Mouse (Mus musculus) lung, postnatal 0 days (tissue): Measurements from ENCODE around the gene Asap3.

ENCODE experiments used
- CTCF ChIP-seq: IDR thresholded peaks from 2 replicates; pipeline ENCODE4 v1.5.1; 2016; ENCODE audit warnings: antibody characterized with exemption, mild to moderate bottlenecking
- EP300 ChIP-seq: IDR thresholded peaks from 2 replicates; pipeline ENCODE4 v1.6.1; 2016; ENCODE audit warnings: antibody characterized with exemption, mild to moderate bottlenecking, control low read depth

DNA sequence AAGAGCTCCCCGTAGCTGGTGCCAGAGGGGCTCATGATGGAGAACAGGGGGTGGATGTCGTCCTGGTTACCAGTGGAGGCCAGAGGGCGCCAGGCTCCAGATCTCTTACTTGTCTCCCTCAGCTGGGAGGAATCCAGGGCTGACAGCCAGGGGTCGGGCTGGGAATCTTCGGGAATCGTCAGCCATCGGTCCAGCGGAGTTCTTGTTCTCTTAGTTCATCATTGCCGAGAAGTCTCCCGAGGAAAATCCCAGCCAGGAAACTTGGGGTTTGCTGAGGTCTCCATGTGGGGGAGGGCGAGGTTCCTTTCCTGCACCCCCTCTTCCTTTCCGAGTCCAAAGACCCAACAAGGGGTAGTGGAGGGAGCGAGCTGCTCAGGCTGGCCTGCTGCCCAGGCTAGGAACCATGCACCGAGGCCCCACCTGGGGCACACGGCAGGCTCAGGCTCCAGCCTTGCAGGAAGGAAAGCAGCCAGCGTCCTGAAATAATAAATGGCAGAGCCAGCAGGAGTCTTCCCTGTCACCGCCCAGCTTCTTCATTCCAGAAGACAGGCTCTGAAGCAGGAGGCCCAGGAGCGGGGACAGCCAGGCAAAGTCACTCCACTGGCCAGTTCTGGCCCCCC is 12.5 kb downstream of the Asap3 start:
- TF ChIP-seq CTCF (peak; percentile 55), EP300 (no peak)
